Mouse (Mus musculus) G1E (cell line): ENCODE measurements around the gene Ergic2.

Source experiments
- CTCF ChIP-seq: IDR thresholded peaks from 2 replicates; pipeline ENCODE4 v1.5.1; 2012; ENCODE audit warnings: low read depth, low read length, inconsistent platforms, mixed read lengths
- GATA1 ChIP-seq: IDR thresholded peaks from 2 replicates; pipeline ENCODE4 v1.6.1; 2012; ENCODE audit warnings: borderline replicate concordance, low read length, inconsistent platforms, mixed read lengths
- TAL1 ChIP-seq: conservative IDR thresholded peaks from 2 replicates; pipeline ENCODE4 v1.6.1; 2012; ENCODE audit warnings: low read depth, low read length, inconsistent platforms, mixed read lengths

- TF ChIP-seq CTCF: no peak
- no peak for TF ChIP-seq GATA1
- TF ChIP-seq TAL1: no peak
Measured at GRCm38 (mm10) chr6:148211391-148211876, 740 bp downstream of the Ergic2 start.
